Comparison of ENCODE assay signal across 25 mouse cellular contexts in the genomic region with DNA sequence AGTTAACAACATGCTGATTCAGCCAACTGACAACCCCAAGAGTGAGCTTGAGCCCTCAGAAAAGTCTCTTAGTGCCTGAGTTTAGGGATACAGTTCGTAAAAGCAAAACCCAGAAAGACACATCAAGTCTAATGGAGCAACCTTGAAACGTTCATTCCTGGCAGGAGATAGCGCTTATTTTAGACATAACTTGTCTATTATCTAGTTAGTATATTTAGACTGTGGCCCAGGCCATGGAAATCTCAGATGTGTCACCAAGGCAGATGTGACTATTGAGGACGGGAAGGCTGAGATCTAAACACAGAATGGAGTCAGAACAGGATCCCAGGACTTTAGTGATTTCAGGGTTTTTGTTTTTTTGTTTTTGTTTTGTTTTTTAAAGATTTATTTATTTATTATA. TPM values are rescaled to one million over a fixed set of nuclear protein-coding genes. Genes with fewer than 3 reads are reported as not detected.
A peak's percentile ranks its signal among the peaks of the same experiment; 100 is the strongest.
DNase-seq lines count a peak whose midpoint lies in the region; ATAC-seq and TF ChIP-seq lines count a peak whose summit lies in the region.
"Had no signal": no experiment of that assay in that cellular context is flagged by ENCODE, and none has a peak within 500 bp of the region (broad histone marks: within the 10 kb centered on the region; RNA-seq: fewer than 3 reads in every experiment).

No protein-coding gene starts in this region.

- no peaks in the 10 kb centered on the region for H3K36me3 ChIP-seq in heart, embryonic 11.5 days (ENCODE audit: control insufficient read depth, insufficient read depth, low read length)
- H3K36me3 ChIP-seq in heart, embryonic 12.5 days: no peaks in the 10 kb centered on the region
- no peaks in the 10 kb centered on the region for H3K36me3 ChIP-seq in heart, embryonic 15.5 days
- H3K36me3 ChIP-seq in heart, postnatal 0 days (replicated peaks; ENCODE audit: control insufficient read depth, insufficient read depth, low read length): no peaks in the 10 kb centered on the region
- H3K36me3 ChIP-seq: forebrain, embryonic 10.5 days; G1E had no signal

- DNase-seq in heart, adult 18-20 months: peak; percentile 53 to 54
- DNase-seq in heart, postnatal 25 days (ENCODE audit: low spot score): no peak
- DNase-seq in heart, postnatal 36 days: no peak
- DNase-seq in heart, postnatal 0 days (ENCODE audit: low spot score): peak; percentile 82
- DNase-seq: adrenal gland, postnatal 10 days; adrenal gland, postnatal 36 days; B cell, adult 2 months; cerebellum, adult 18-20 months; cerebellum, adult 9-10 months; cerebellum, postnatal 14 days; gastrocnemius, postnatal 25 days; kidney, adult 18-20 months; kidney, adult 9 months had no signal

- no peak overlapping the region for H3K4me3 ChIP-seq in heart, embryonic 11.5 days (ENCODE audit: low read depth, low read length)
- no peak overlapping the region for H3K4me3 ChIP-seq in heart, embryonic 12.5 days
- H3K4me3 ChIP-seq in heart, embryonic 15.5 days: no peak overlapping the region
- no peak overlapping the region for H3K4me3 ChIP-seq in heart, postnatal 0 days (ENCODE audit: low read depth, low read length)
- H3K4me3 ChIP-seq: forebrain, embryonic 10.5 days; forebrain, embryonic 13.5 days had no signal

- 49% methylated on average over 4 of the region's 4 CpGs for WGBS in heart, embryonic 11.5 days (ENCODE audit: insufficient replicate concordance)
- 41% methylated on average over 4 of the region's 4 CpGs for WGBS in heart, embryonic 12.5 days
- 40% methylated on average over 4 of the region's 4 CpGs for WGBS in heart, embryonic 15.5 days
- WGBS in heart, postnatal 0 days: 29% methylated on average over 4 of the region's 4 CpGs

- no peak for ATAC-seq in heart, embryonic 11.5 days (replicated peaks; ENCODE audit: insufficient number of reproducible peaks, low FRiP score, low TSS enrichment)
- ATAC-seq in heart, embryonic 12.5 days (ENCODE audit: insufficient number of reproducible peaks, low FRiP score): no peak
- no peak; the same call in 1 of the 2 replicates for ATAC-seq in heart, embryonic 15.5 days (replicated peaks; ENCODE audit: insufficient number of reproducible peaks, insufficient read depth, low FRiP score, low read depth)
- ATAC-seq in heart, postnatal 0 days (ENCODE audit: insufficient read depth, low read depth): peak; percentile 65
- ATAC-seq: forebrain, embryonic 13.5 days; forebrain, embryonic 16.5 days; hindbrain, postnatal 0 days; inflammation-experienced regulatory T-cells, adult 6 months; intestine, embryonic 16.5 days; Patski had no signal

- no peak overlapping the region for H3K4me2 ChIP-seq in heart, embryonic 11.5 days
- H3K4me2 ChIP-seq in heart, embryonic 12.5 days: no peak overlapping the region
- peak overlapping the region; percentile 16; the same call in 1 of the 2 replicates for H3K4me2 ChIP-seq in heart, embryonic 15.5 days
- peak overlapping the region; percentile 37 for H3K4me2 ChIP-seq in heart, postnatal 0 days (ENCODE audit: low read depth, low read length)
- H3K4me2 ChIP-seq: forebrain, embryonic 13.5 days; hindbrain, embryonic 14.5 days had no signal

- no peak overlapping the region for H3K9ac ChIP-seq in heart, embryonic 11.5 days (ENCODE audit: low read depth, low read length)
- H3K9ac ChIP-seq in heart, embryonic 12.5 days: no peak overlapping the region
- H3K9ac ChIP-seq in heart, embryonic 15.5 days: no peak overlapping the region
- 0 out of 2 replicates have a peak overlapping the region, but pooled peaks have one; percentile 20 for H3K9ac ChIP-seq in heart, postnatal 0 days (replicated peaks; ENCODE audit: low read depth, low read length)
- H3K9ac ChIP-seq: forebrain, embryonic 13.5 days; hindbrain, embryonic 14.5 days had no signal

- H3K4me1 ChIP-seq in heart, embryonic 11.5 days (ENCODE audit: control insufficient read depth, insufficient read depth, low read length): 0 out of 2 replicates have a peak, but pooled peaks cover 9% of the 10 kb centered on the region
- peaks cover 23% of the 10 kb centered on the region for H3K4me1 ChIP-seq in heart, embryonic 12.5 days (replicated peaks)
- H3K4me1 ChIP-seq in heart, embryonic 15.5 days (replicated peaks): peaks cover 25% of the 10 kb centered on the region
- peaks cover 20% of the 10 kb centered on the region; the same call in 1 of the 2 replicates for H3K4me1 ChIP-seq in heart, postnatal 0 days (ENCODE audit: control insufficient read depth, insufficient read depth)
- H3K4me1 ChIP-seq: forebrain, embryonic 10.5 days; forebrain, embryonic 13.5 days had no signal

- H3K9me3 ChIP-seq in heart, embryonic 11.5 days (replicated peaks; ENCODE audit: control insufficient read depth, low read length): no peaks in the 10 kb centered on the region
- H3K9me3 ChIP-seq in heart, embryonic 12.5 days (replicated peaks): no peaks in the 10 kb centered on the region
- H3K9me3 ChIP-seq in heart, embryonic 15.5 days (replicated peaks): no peaks in the 10 kb centered on the region
- H3K9me3 ChIP-seq in heart, postnatal 0 days (replicated peaks; ENCODE audit: control insufficient read depth, low read length): no peaks in the 10 kb centered on the region
- H3K9me3 ChIP-seq: forebrain, embryonic 10.5 days; forebrain, embryonic 13.5 days; G1E had no signal

- intact Hi-C loops in heart, postnatal 25 days (cut with DNase I): no loop called here
- intact Hi-C loops in heart, postnatal 36 days (cut with DNase I): loop anchor here (2.0 kb wide), 1 partner anchor 26 kb away; no protein-coding TSS in a partner anchor

- H3K27ac ChIP-seq in heart, embryonic 11.5 days (ENCODE audit: low read depth, low read length): no peak overlapping the region
- peak overlapping the region; percentile 40; the same call in 1 of the 2 replicates for H3K27ac ChIP-seq in heart, embryonic 12.5 days (ENCODE audit: poor library complexity, severe bottlenecking)
- H3K27ac ChIP-seq in heart, embryonic 15.5 days: peak overlapping the region; percentile 66
- H3K27ac ChIP-seq in heart, postnatal 0 days (ENCODE audit: low read depth): peak overlapping the region; percentile 87
- H3K27ac ChIP-seq: forebrain, embryonic 10.5 days; forebrain, embryonic 13.5 days; hindbrain, embryonic 14.5 days; hindbrain, postnatal 0 days had no signal

- H3K27me3 ChIP-seq in heart, embryonic 11.5 days (ENCODE audit: control insufficient read depth, insufficient read depth, low read length): no peaks in the 10 kb centered on the region
- H3K27me3 ChIP-seq in heart, embryonic 12.5 days (replicated peaks): no peaks in the 10 kb centered on the region
- H3K27me3 ChIP-seq in heart, embryonic 15.5 days: no peaks in the 10 kb centered on the region
- no peaks in the 10 kb centered on the region for H3K27me3 ChIP-seq in heart, postnatal 0 days (ENCODE audit: control insufficient read depth, insufficient read depth, low read length)
- H3K27me3 ChIP-seq: forebrain, embryonic 13.5 days; Patski had no signal

- TF ChIP-seq EP300 in heart, postnatal 0 days (IDR thresholded peaks at IDR 0.05; ENCODE audit: low read depth): peak; percentile 59; the same call in 1 of the 2 replicates

- no peak for TF ChIP-seq CTCF in heart, postnatal 0 days (IDR thresholded peaks at IDR 0.05; ENCODE audit: low read depth)

RNA-seq across cellular contexts. Expression of a gene that starts 36.3 kb away (rescaled TPM):
- total RNA-seq in heart, adult 18-20 months (2021): 10 to 100 TPM; 20.2 to 25.6 TPM
- polyA plus RNA-seq in heart, embryonic 11.5 days (2014; fragmentation: Nextera tagmentation; extraction: Ambion mirVana): 13.2 and 17.0 TPM in 2 replicates
- 37.6 and 38.6 TPM in 2 replicates for polyA plus RNA-seq in heart, embryonic 12.5 days (2016; fragmentation: Nextera tagmentation; extraction: Ambion mirVana)
- total RNA-seq in heart, postnatal 25 days (2021): 10 to 100 TPM; 21.7 to 39.7 TPM
- 49.7 and 56.5 TPM in 2 replicates for polyA plus RNA-seq in heart, embryonic 15.5 days (2015; fragmentation: Nextera tagmentation; extraction: Ambion mirVana)
- total RNA-seq in heart, postnatal 36 days (2021): 10 to 100 TPM; 26.8 to 43.0 TPM
- total RNA-seq in heart, postnatal 0 days (2014; rRNA removed; ENCODE audit: low replicate concordance): 41.7 and 50.5 TPM in 2 replicates
- polyA plus RNA-seq in heart, postnatal 0 days (2015; fragmentation: Nextera tagmentation; extraction: Ambion mirVana): 70.7 and 79.4 TPM in 2 replicates

RNA-seq across cellular contexts. Expression of a gene that starts 37.9 kb away (rescaled TPM):
- total RNA-seq in heart, adult 18-20 months (2021): 100 to 1,000 TPM; 146 to 154 TPM
- polyA plus RNA-seq in heart, embryonic 11.5 days (2014; fragmentation: Nextera tagmentation; extraction: Ambion mirVana): 71.3 and 74.0 TPM in 2 replicates
- polyA plus RNA-seq in heart, embryonic 12.5 days (2016; fragmentation: Nextera tagmentation; extraction: Ambion mirVana): 78.2 and 80.2 TPM in 2 replicates
- 100 to 1,000 TPM; 125 to 141 TPM for total RNA-seq in heart, postnatal 25 days (2021)
- polyA plus RNA-seq in heart, embryonic 15.5 days (2015; fragmentation: Nextera tagmentation; extraction: Ambion mirVana): 103 and 109 TPM in 2 replicates
- 100 to 1,000 TPM; 154 to 159 TPM for total RNA-seq in heart, postnatal 36 days (2021)
- 161 and 163 TPM in 2 replicates for total RNA-seq in heart, postnatal 0 days (2014; rRNA removed; ENCODE audit: low replicate concordance)
- polyA plus RNA-seq in heart, postnatal 0 days (2015; fragmentation: Nextera tagmentation; extraction: Ambion mirVana): 122 and 132 TPM in 2 replicates

RNA-seq across cellular contexts. Expression of a gene that starts 53.0 kb away (rescaled TPM):
- 10 to 100 TPM; 89.4 to 92.2 TPM for total RNA-seq in heart, adult 18-20 months (2021)
- 855 and 931 TPM in 2 replicates for polyA plus RNA-seq in heart, embryonic 11.5 days (2014; fragmentation: Nextera tagmentation; extraction: Ambion mirVana)
- polyA plus RNA-seq in heart, embryonic 12.5 days (2016; fragmentation: Nextera tagmentation; extraction: Ambion mirVana): 743 and 773 TPM in 2 replicates
- total RNA-seq in heart, postnatal 25 days (2021): 100 to 1,000 TPM; 102 to 103 TPM
- 567 and 662 TPM in 2 replicates for polyA plus RNA-seq in heart, embryonic 15.5 days (2015; fragmentation: Nextera tagmentation; extraction: Ambion mirVana)
- 10 to 100 TPM; 87.6 to 91.6 TPM for total RNA-seq in heart, postnatal 36 days (2021)
- total RNA-seq in heart, postnatal 0 days (2014; rRNA removed; ENCODE audit: low replicate concordance): 1,043 and 1,325 TPM in 2 replicates
- polyA plus RNA-seq in heart, postnatal 0 days (2015; fragmentation: Nextera tagmentation; extraction: Ambion mirVana): 259 and 267 TPM in 2 replicates

RNA-seq across cellular contexts. Expression of a gene that starts 56.2 kb away (rescaled TPM):
- total RNA-seq in heart, adult 18-20 months (2021): 10 to 100 TPM; 13.3 to 17.8 TPM
- polyA plus RNA-seq in heart, embryonic 11.5 days (2014; fragmentation: Nextera tagmentation; extraction: Ambion mirVana): 19.0 and 19.5 TPM in 2 replicates
- polyA plus RNA-seq in heart, embryonic 12.5 days (2016; fragmentation: Nextera tagmentation; extraction: Ambion mirVana): 21.6 and 25.0 TPM in 2 replicates
- total RNA-seq in heart, postnatal 25 days (2021): 10 to 100 TPM; 11.8 to 14.6 TPM
- 12.6 and 17.0 TPM in 2 replicates for polyA plus RNA-seq in heart, embryonic 15.5 days (2015; fragmentation: Nextera tagmentation; extraction: Ambion mirVana)
- total RNA-seq in heart, postnatal 36 days (2021): 10 to 100 TPM; 12.2 to 14.2 TPM
- 5.4 and 25.0 TPM in 2 replicates for total RNA-seq in heart, postnatal 0 days (2014; rRNA removed; ENCODE audit: low replicate concordance)
- polyA plus RNA-seq in heart, postnatal 0 days (2015; fragmentation: Nextera tagmentation; extraction: Ambion mirVana): 2.3 and 3.0 TPM in 2 replicates

Comparison
In these comparisons a context has a peak if more than half of its experiments do, and no peak if none do; other contexts are left out.
1. DNase-seq: peak in heart, adult 18-20 months (2 of 2) and heart, postnatal 0 days (single experiment); none in heart, postnatal 25 days (single experiment) and heart, postnatal 36 days (0 of 2).
2. H3K4me2 ChIP-seq: peak in heart, embryonic 15.5 days (single experiment) and heart, postnatal 0 days (single experiment); none in heart, embryonic 11.5 days (single experiment) and heart, embryonic 12.5 days (single experiment).
3. RNA of a gene that starts 53.0 kb away (total RNA-seq): 1,043 to 1,325 TPM in heart, postnatal 0 days; 102 to 103 TPM in heart, postnatal 25 days, 89.4 to 92.2 TPM in heart, adult 18-20 months and 87.6 to 91.6 TPM in heart, postnatal 36 days; every median in the first group is over 10 times any median in the second.